Mouse (Mus musculus): ENCODE data around the gene Dph3. TPM values are rescaled to one million over a fixed set of nuclear protein-coding genes. Genes with fewer than 3 reads are reported as not detected.

Gene Dph3
- polyA plus RNA-seq, 1 experiment from 2014 or later, result 116 TPM

- 31% methylated on average over 5 of the region's 5 CpGs for WGBS
- no peaks in the 10 kb centered on the region for H3K27me3 ChIP-seq (ENCODE audit: insufficient read depth, low read length)
- no peak overlapping the region for H3K9ac ChIP-seq (ENCODE audit: low read depth, low read length)
- no peaks in the 10 kb centered on the region for H3K36me3 ChIP-seq (ENCODE audit: insufficient read depth, low read length)
- H3K9me3 ChIP-seq (replicated peaks; ENCODE audit: low read length), result no peaks in the 10 kb centered on the region
- H3K4me2 ChIP-seq (ENCODE audit: low read length), result no peak overlapping the region
- 0 out of 2 replicates have a peak, but pooled peaks cover 2% of the 10 kb centered on the region for H3K4me1 ChIP-seq (replicated peaks; ENCODE audit: insufficient read depth, low read length)
- no peak for TF ChIP-seq CTCF (IDR thresholded peaks at IDR 0.05; ENCODE audit: low read depth)
- H3K27ac ChIP-seq, result no peak overlapping the region
- no peak for DNase-seq (ENCODE audit: low spot score)
- no peak for ATAC-seq (replicated peaks; ENCODE audit: low FRiP score, low read depth)
- H3K4me3 ChIP-seq (replicated peaks; ENCODE audit: low read depth, low read length), result no peak overlapping the region
These were observed 43.4 kb downstream of the Dph3 start for GRCm38 (mm10) chr14:32042108-32042507.

- no peak for DNase-seq (ENCODE audit: low spot score)
These were observed 47.8 kb downstream of the Dph3 start for GRCm38 (mm10) chr14:32037661-32038252.

GRCm38 (mm10) chr14:32036482-32036881, 49.0 kb downstream of the Dph3 start:
- no peaks in the 10 kb centered on the region for H3K27me3 ChIP-seq (ENCODE audit: insufficient read depth, low read length)
- TF ChIP-seq CTCF (IDR thresholded peaks at IDR 0.05; ENCODE audit: low read depth), result no peak
- H3K9me3 ChIP-seq (replicated peaks; ENCODE audit: low read length), result no peaks in the 10 kb centered on the region
- 0 out of 2 replicates have a peak, but pooled peaks cover 2% of the 10 kb centered on the region for H3K4me1 ChIP-seq (replicated peaks; ENCODE audit: insufficient read depth, low read length)
- 72% methylated on average over 5 of the region's 5 CpGs for WGBS
- no peak for ATAC-seq (replicated peaks; ENCODE audit: low FRiP score, low read depth)
- H3K9ac ChIP-seq (ENCODE audit: low read depth, low read length), result no peak overlapping the region
- H3K27ac ChIP-seq, result no peak overlapping the region
- no peak overlapping the region for H3K4me2 ChIP-seq (ENCODE audit: low read length)
- H3K4me3 ChIP-seq (replicated peaks; ENCODE audit: low read depth, low read length), result no peak overlapping the region
- DNase-seq (ENCODE audit: low spot score), result no peak
- H3K36me3 ChIP-seq (ENCODE audit: insufficient read depth, low read length), result no peaks in the 10 kb centered on the region

More at GRCm38 (mm10) chr14:32037661-32038252, 47.8 kb downstream of the Dph3 start:
- H3K27ac ChIP-seq, result no peak overlapping the region
- no peaks in the 10 kb centered on the region for H3K27me3 ChIP-seq (ENCODE audit: insufficient read depth, low read length)
- no peak for TF ChIP-seq CTCF (IDR thresholded peaks at IDR 0.05; ENCODE audit: low read depth)
- ATAC-seq (replicated peaks; ENCODE audit: low FRiP score, low read depth), result no peak
- H3K4me2 ChIP-seq (ENCODE audit: low read length), result no peak overlapping the region
- no peaks in the 10 kb centered on the region for H3K36me3 ChIP-seq (ENCODE audit: insufficient read depth, low read length)
- no peak overlapping the region for H3K4me3 ChIP-seq (replicated peaks; ENCODE audit: low read depth, low read length)
- no peak overlapping the region for H3K9ac ChIP-seq (ENCODE audit: low read depth, low read length)
- H3K4me1 ChIP-seq (replicated peaks; ENCODE audit: insufficient read depth, low read length), result 0 out of 2 replicates have a peak, but pooled peaks cover 2% of the 10 kb centered on the region
- H3K9me3 ChIP-seq (replicated peaks; ENCODE audit: low read length), result no peaks in the 10 kb centered on the region
- 83% methylated on average over 8 of the region's 8 CpGs for WGBS

- WGBS, result 5% methylated on average over 4 of the region's 4 CpGs
- ATAC-seq (replicated peaks; ENCODE audit: low FRiP score, low read depth) (0 out of 2 replicates have a peak, but pooled peaks have one; percentile 41), DNase-seq (ENCODE audit: low spot score) (peak; percentile 88)
- Histone ChIP-seq H3K9ac (ENCODE audit: low read depth, low read length) (no peak overlapping the region), H3K4me1 (replicated peaks; ENCODE audit: insufficient read depth, low read length) (peaks cover 4% of the 10 kb centered on the region), H3K27ac (no peak overlapping the region), H3K36me3 (ENCODE audit: insufficient read depth, low read length) (no peaks in the 10 kb centered on the region), H3K9me3 (replicated peaks; ENCODE audit: low read length) (no peaks in the 10 kb centered on the region), H3K27me3 (ENCODE audit: insufficient read depth, low read length) (no peaks in the 10 kb centered on the region), H3K4me3 (replicated peaks; ENCODE audit: low read depth, low read length) (no peak overlapping the region), H3K4me2 (ENCODE audit: low read length) (no peak overlapping the region)
- peak; percentile 92 for TF ChIP-seq CTCF (IDR thresholded peaks at IDR 0.05; ENCODE audit: low read depth)
These were observed 53.0 kb downstream of the Dph3 start for GRCm38 (mm10) chr14:32032522-32032921.

Other genes with a start within 250 kb of the Dph3 start
- 0.28 and 0.34 TPM in 2 replicates for gene Galnt15, start 56.7 kb downstream of the Dph3 start, polyA plus RNA-seq (2015; fragmentation: Nextera tagmentation; extraction: Ambion mirVana)
- gene Oxnad1, start 355 bp downstream of the Dph3 start, polyA plus RNA-seq (2015; fragmentation: Nextera tagmentation; extraction: Ambion mirVana), result 30.3 and 31.6 TPM in 2 replicates
- gene Msmb, start 56.3 kb upstream of the Dph3 start, polyA plus RNA-seq (2015; fragmentation: Nextera tagmentation; extraction: Ambion mirVana), result not detected in 2 replicates
- gene Ncoa4, start 74.1 kb upstream of the Dph3 start, polyA plus RNA-seq (2015; fragmentation: Nextera tagmentation; extraction: Ambion mirVana), result 97.2 and 99.1 TPM in 2 replicates
- 305 and 316 TPM in 2 replicates for gene Timm23, start 116.2 kb upstream of the Dph3 start, polyA plus RNA-seq (2015; fragmentation: Nextera tagmentation; extraction: Ambion mirVana)
- gene Parg, start 116.2 kb upstream of the Dph3 start, polyA plus RNA-seq (2015; fragmentation: Nextera tagmentation; extraction: Ambion mirVana), result 33.3 and 34.8 TPM in 2 replicates
- gene Ogdhl, start 236.3 kb upstream of the Dph3 start, polyA plus RNA-seq (2015; fragmentation: Nextera tagmentation; extraction: Ambion mirVana), result 6.7 and 6.8 TPM in 2 replicates

Measured in kidney, postnatal 0 days (tissue).